Mouse (Mus musculus) embryonic facial prominence, embryonic 14.5 days (tissue): ENCODE data around the gene Cpt1b. TPM values are rescaled to one million over a fixed set of nuclear protein-coding genes. Genes with fewer than 3 reads are reported as not detected.
A peak's percentile ranks its signal among the peaks of the same experiment; 100 is the strongest.

Source experiments
- ATAC-seq: fragments of 200-750 bp; cut with Nextera tagmentation; 2 replicates; pipeline ENCODE4 v1.8.0; 2017; ENCODE audit warnings: low read depth, moderate number of reproducible peaks, moderate TSS enrichment
- DNase-seq: peaks from one replicate; pipeline ENCODE4 v3.0.0-alpha.2; 2015; ENCODE audit warnings: low spot score
- H3K27ac ChIP-seq: fragments of 300-500 bp; sonication (generic); replicated peaks from 2 replicates; pipeline ENCODE4 v1.5.1; 2014; ENCODE audit warnings: low read depth, mild to moderate bottlenecking, low read length, moderate library complexity
- H3K27me3 ChIP-seq: fragments of 300-500 bp; sonication (generic); replicated peaks from 2 replicates; pipeline ENCODE4 v1.6.1; 2014; ENCODE audit warnings: low read length; ENCODE audit not compliant: control insufficient read depth, insufficient read depth
- H3K36me3 ChIP-seq: fragments of 300-500 bp; sonication (generic); 2 replicates; pipeline ENCODE4 v1.6.1; 2014; ENCODE audit warnings: low read length, mixed read lengths; ENCODE audit not compliant: control insufficient read depth, insufficient read depth
- H3K4me1 ChIP-seq: fragments of 300-500 bp; sonication (generic); 2 replicates; pipeline ENCODE4 v1.6.1; 2014; ENCODE audit warnings: antibody characterized with exemption, low read length; ENCODE audit not compliant: control insufficient read depth, insufficient read depth
- H3K4me2 ChIP-seq: fragments of 300-500 bp; sonication (generic); 2 replicates; pipeline ENCODE4 v1.6.1; 2014; ENCODE audit warnings: low read depth, mild to moderate bottlenecking, low read length, moderate library complexity, mixed read lengths
- H3K4me3 ChIP-seq: fragments of 300-500 bp; sonication (generic); 2 replicates; pipeline ENCODE4 v1.5.1; 2014; ENCODE audit warnings: low read depth, mild to moderate bottlenecking, low read length
- H3K9ac ChIP-seq: fragments of 300-500 bp; sonication (generic); 2 replicates; pipeline ENCODE4 v1.6.1; 2014; ENCODE audit warnings: low read depth, mild to moderate bottlenecking, low read length, moderate library complexity, mixed read lengths
- H3K9me3 ChIP-seq: fragments of 300-500 bp; sonication (generic); 2 replicates; pipeline ENCODE4 v1.6.1; 2016; ENCODE audit warnings: low read length; ENCODE audit not compliant: control insufficient read depth
- WGBS: fragments of 180-500 bp; shearing (Covaris S2); extraction: QIAGEN DNeasy Blood & Tissue Kit; methylation state at CpG from one replicate; pipeline ENCODE4 v1.1.7; 2014; 5-methylcytosine and 5-hydroxymethylcytosine counted together
- polyA plus RNA-seq: library from polyadenylated mRNA; unstranded; fragments of >200 nt; fragmentation: Nextera tagmentation; extraction: Ambion mirVana; gene quantifications from 2 replicates; pipeline ENCODE4 v1.2.1, GENCODE M21; 2014

Gene Cpt1b
- polyA plus RNA-seq, 1 experiment from 2014 or later = 7.7 TPM

GRCm38 (mm10) chr15:89374801-89375534 lies 50.7 kb downstream of the Cpt1b start:
- ATAC-seq (no peak), DNase-seq (no peak)
- H3K4me2 ChIP-seq = peak overlapping the region; percentile 92; the same call in 1 of the 2 replicates
- WGBS = 92% methylated on average over 17 of the region's 17 CpGs
- H3K9ac ChIP-seq = no peak overlapping the region
- H3K36me3 ChIP-seq = peaks cover 28% of the 10 kb centered on the region
- H3K4me1 ChIP-seq = peaks cover 20% of the 10 kb centered on the region; the same call in 1 of the 2 replicates
- peaks cover 47% of the 10 kb centered on the region for H3K27me3 ChIP-seq
- no peak overlapping the region for H3K4me3 ChIP-seq
- no peak overlapping the region for H3K27ac ChIP-seq
- no peaks in the 10 kb centered on the region for H3K9me3 ChIP-seq

- H3K4me1 ChIP-seq = peaks cover 19% of the 10 kb centered on the region; the same call in 1 of the 2 replicates
- peaks cover 41% of the 10 kb centered on the region for H3K27me3 ChIP-seq
- ATAC-seq = no peak
- peak overlapping the region; percentile 86; the same call in 1 of the 2 replicates for H3K27ac ChIP-seq
- no peak for DNase-seq
- H3K9ac ChIP-seq = peak overlapping the region; percentile 84
- peaks cover 35% of the 10 kb centered on the region for H3K36me3 ChIP-seq
- 49% methylated on average over 9 of the region's 9 CpGs for WGBS
- H3K4me2 ChIP-seq = peak overlapping the region; percentile 92
- H3K9me3 ChIP-seq = no peaks in the 10 kb centered on the region
- peak overlapping the region; percentile 72 for H3K4me3 ChIP-seq
These were observed 51.3 kb downstream of the Cpt1b start for GRCm38 (mm10) chr15:89374340-89374739.

- Histone ChIP-seq H3K4me3 (peak within 1 kb of the TSS; percentile 72), H3K9me3 (no peaks in the 10 kb centered on the region), H3K4me2 (peak within 1 kb of the TSS; percentile 92), H3K36me3 (peaks cover 40% of the 10 kb centered on the region), H3K4me1 (peaks cover 14% of the 10 kb centered on the region; the same call in 1 of the 2 replicates), H3K27me3 (peaks cover 35% of the 10 kb centered on the region), H3K9ac (peak within 1 kb of the TSS; percentile 84), H3K27ac (peak within 1 kb of the TSS; percentile 86)
- 1% methylated on average over 26 of the region's 42 CpGs for WGBS
- ATAC-seq (peak; percentile 81), DNase-seq (peak; percentile 90)
These were observed 51.9 kb downstream of the Cpt1b start, which contains the start of gene Sco2 for GRCm38 (mm10) chr15:89373762-89374248. Gene Sco2, minus strand, starts transcription at chr15:89373846.

- Histone ChIP-seq H3K27ac (peak overlapping the region; percentile 86), H3K4me1 (peaks cover 8% of the 10 kb centered on the region; the same call in 1 of the 2 replicates), H3K4me3 (peak overlapping the region; percentile 72), H3K9me3 (no peaks in the 10 kb centered on the region), H3K27me3 (peaks cover 29% of the 10 kb centered on the region), H3K4me2 (peak overlapping the region; percentile 92), H3K36me3 (peaks cover 46% of the 10 kb centered on the region), H3K9ac (peak overlapping the region; percentile 84)
- ATAC-seq = peak; percentile 90
- WGBS = 1% methylated on average over 24 of the region's 35 CpGs
- DNase-seq = peak; percentile 89
These were observed 52.5 kb downstream of the Cpt1b start for GRCm38 (mm10) chr15:89373027-89373761.

- no peaks in the 10 kb centered on the region for H3K9me3 ChIP-seq
- H3K9ac ChIP-seq = peak overlapping the region; percentile 84
- no peak overlapping the region for H3K27ac ChIP-seq
- WGBS = 78% methylated on average over 7 of the region's 7 CpGs
- H3K4me3 ChIP-seq = peak overlapping the region; percentile 72
- H3K4me2 ChIP-seq = peak overlapping the region; percentile 92
- H3K27me3 ChIP-seq = peaks cover 23% of the 10 kb centered on the region
- peaks cover 53% of the 10 kb centered on the region for H3K36me3 ChIP-seq
- ATAC-seq (no peak), DNase-seq (no peak)
- H3K4me1 ChIP-seq = peaks cover 8% of the 10 kb centered on the region; the same call in 1 of the 2 replicates
These were observed 53.1 kb downstream of the Cpt1b start for GRCm38 (mm10) chr15:89372536-89372935.

- ATAC-seq = no peak
- no peak overlapping the region for H3K4me2 ChIP-seq
- 88% methylated on average over 13 of the region's 13 CpGs for WGBS
- peaks cover 8% of the 10 kb centered on the region; the same call in 1 of the 2 replicates for H3K4me1 ChIP-seq
- H3K27me3 ChIP-seq = peaks cover 18% of the 10 kb centered on the region
- no peak overlapping the region for H3K9ac ChIP-seq
- DNase-seq = no peak
- no peaks in the 10 kb centered on the region for H3K9me3 ChIP-seq
- H3K36me3 ChIP-seq = peaks cover 57% of the 10 kb centered on the region
- no peak overlapping the region for H3K4me3 ChIP-seq
- no peak overlapping the region for H3K27ac ChIP-seq
These were observed 53.6 kb downstream of the Cpt1b start for GRCm38 (mm10) chr15:89372068-89372467.

Other genes starting within 250 kb of the Cpt1b start
- 158 and 169 TPM in 2 replicates for gene Plxnb2, start 245.1 kb downstream of the Cpt1b start, polyA plus RNA-seq
- 11.4 and 13.1 TPM in 2 replicates for gene Dennd6b, start 229.4 kb downstream of the Cpt1b start, polyA plus RNA-seq
- 27.3 and 32.2 TPM in 2 replicates for gene Ppp6r2, start 214.3 kb downstream of the Cpt1b start, polyA plus RNA-seq
- gene Sbf1, start 110.6 kb downstream of the Cpt1b start, polyA plus RNA-seq = 58.2 and 65.6 TPM in 2 replicates
- gene Adm2, start 103.1 kb downstream of the Cpt1b start, polyA plus RNA-seq = 0.21 TPM in 1 of 2 replicates, not detected in the other
- gene Miox, start 91.5 kb downstream of the Cpt1b start, polyA plus RNA-seq = not detected in 2 replicates
- 47.8 and 59.1 TPM in 2 replicates for gene Lmf2, start 70.2 kb downstream of the Cpt1b start, polyA plus RNA-seq
- gene Ncaph2, start 70.1 kb downstream of the Cpt1b start, polyA plus RNA-seq = 139 and 162 TPM in 2 replicates
- gene Sco2, start 52.0 kb downstream of the Cpt1b start, polyA plus RNA-seq = 6.0 and 6.3 TPM in 2 replicates
- 1.6 TPM in 2 replicates for gene Tymp, start 48.8 kb downstream of the Cpt1b start, polyA plus RNA-seq
- gene Odf3b, start 46.6 kb downstream of the Cpt1b start, polyA plus RNA-seq = 1.3 and 1.7 TPM in 2 replicates
- gene Klhdc7b, start 40.9 kb downstream of the Cpt1b start, polyA plus RNA-seq = not detected in 2 replicates
- not detected in 2 replicates for gene Syce3, start 15.4 kb downstream of the Cpt1b start, polyA plus RNA-seq
- 1.1 and 2.3 TPM in 2 replicates for gene C730034F03Rik, start 3.7 kb upstream of the Cpt1b start, polyA plus RNA-seq
- not detected in 2 replicates for gene Gm44502, start 3.8 kb upstream of the Cpt1b start, polyA plus RNA-seq
- 44.7 and 48.1 TPM in 2 replicates for gene Chkb, start 4.0 kb upstream of the Cpt1b start, polyA plus RNA-seq
- 4.3 and 5.2 TPM in 2 replicates for gene Mapk8ip2, start 28.1 kb upstream of the Cpt1b start, polyA plus RNA-seq
- 18.5 and 20.7 TPM in 2 replicates for gene Arsa, start 51.6 kb upstream of the Cpt1b start, polyA plus RNA-seq
- 1.9 and 2.0 TPM in 2 replicates for gene Shank3, start 73.8 kb upstream of the Cpt1b start, polyA plus RNA-seq
- gene Acr, start 142.5 kb upstream of the Cpt1b start, polyA plus RNA-seq = 0.22 and 0.38 TPM in 2 replicates
- 44.4 and 45.7 TPM in 2 replicates for gene Rabl2, start 166.1 kb upstream of the Cpt1b start, polyA plus RNA-seq